Mouse (Mus musculus): ENCODE results near the gene Map4k1.

The Map4k1 gene

GRCm38 (mm10) chr7:29043016-29043673, 61.3 kb downstream of the Map4k1 start:
- CTCF ChIA-PET, result interaction anchor here in 3 of 4 experiments (0.6 to 1.9 kb wide), 11 partner anchors 11 to 554 kb away, joined by 3 to 11 read pairs (median 3); partner anchors contain the start of genes 2200002D01Rik (in 1 of the 3) and Acp7 (in 1 of the 3)
- POLR2A ChIA-PET, result interaction anchor here in 2 of 4 experiments (0.9 to 2.1 kb wide), 15 partner anchors 11 to 302 kb away, joined by 3 to 11 read pairs (median 5); partner anchors contain the start of genes Eif3k (in 1 of the 2), Map4k1 (in 1 of the 2), Mrps12 (in 1 of the 2) and Psmd8 (in 1 of the 2)

DNA sequence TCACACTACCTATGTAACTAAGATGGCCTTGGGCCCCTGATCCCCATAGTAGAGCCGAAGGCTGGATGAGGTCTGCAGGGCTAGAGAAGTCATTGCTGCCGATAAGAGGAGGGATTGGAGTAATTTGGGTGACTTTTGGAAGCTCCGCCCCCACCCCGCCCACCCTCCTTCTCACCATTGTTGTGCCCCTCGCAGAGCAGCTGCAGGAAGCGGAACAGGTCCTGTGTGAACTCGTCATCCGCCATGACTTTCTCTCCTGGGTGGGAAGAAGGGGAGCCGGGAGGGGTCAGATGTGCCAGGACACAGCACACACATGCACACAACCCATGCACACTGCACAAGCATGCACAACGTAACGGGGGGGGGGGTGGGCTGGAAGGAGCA, 61.8 kb downstream of the Map4k1 start:
- ChIA-PET CTCF (interaction anchor here in 3 of 4 experiments (0.6 to 1.9 kb wide), 19 partner anchors 11 to 554 kb away, joined by 3 to 11 read pairs (median 3); partner anchors contain the start of genes 2200002D01Rik (in 1 of the 3), Acp7 (in 1 of the 3) and Psmd8 (in 1 of the 3)), POLR2A (interaction anchor here in 2 of 4 experiments (0.6 to 2.1 kb wide), 29 partner anchors 11 to 302 kb away, joined by 3 to 11 read pairs (median 4); partner anchors contain the start of genes Psmd8 (in 2 of the 2), 2200002D01Rik (in 1 of the 2), Ccer2 (in 1 of the 2) and Eif3k (in 1 of the 2))

- POLR2A ChIA-PET, result interaction anchor here in 3 of 4 experiments (0.5 to 2.1 kb wide), 33 partner anchors 12 to 439 kb away, joined by 3 to 11 read pairs (median 4); partner anchors contain the start of genes Psmd8 (in 2 of the 3), 2200002D01Rik (in 1 of the 3), Ccer2 (in 1 of the 3) and Eif3k (in 1 of the 3)
- CTCF ChIA-PET, result interaction anchor here in 3 of 4 experiments (0.6 to 1.9 kb wide), 17 partner anchors 12 to 553 kb away, joined by 3 to 11 read pairs (median 3); partner anchors contain the start of gene Psmd8 (in 1 of the 3)
Measured at GRCm38 (mm10) chr7:29044302-29044701, 62.5 kb downstream of the Map4k1 start.

DNA sequence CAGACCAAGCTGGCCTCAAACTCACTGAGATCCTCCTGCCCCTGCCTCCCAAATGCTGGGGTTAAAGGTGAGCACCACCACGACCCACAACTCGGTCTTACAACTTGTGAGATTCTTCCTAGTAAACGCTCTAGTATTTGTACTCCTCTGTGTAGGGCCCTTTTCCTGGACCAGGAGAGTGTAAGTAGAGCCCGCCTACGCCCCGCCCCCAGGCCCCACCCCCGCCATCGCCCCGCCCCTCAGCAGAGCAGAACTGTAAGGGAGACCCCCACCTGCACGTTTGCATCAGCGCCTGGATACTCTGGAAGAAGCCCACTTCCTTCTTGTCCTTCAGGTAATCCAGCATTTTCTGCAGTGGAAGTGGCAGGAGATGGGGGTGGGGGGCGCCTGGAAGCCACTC, 64.7 kb downstream of the Map4k1 start:
- POLR2A ChIA-PET, result interaction anchor here in 3 of 4 experiments (0.6 to 1.8 kb wide), 6 partner anchors 11 to 328 kb away, joined by 3 to 6 read pairs (median 3); partner anchors contain the start of genes Eif3k (in 1 of the 3) and Map4k1 (in 1 of the 3)
- CTCF ChIA-PET, result interaction anchor here in 3 of 4 experiments (0.6 to 1.5 kb wide), 3 partner anchors 224 to 1520 kb away, joined by 3 to 7 read pairs (median 3); no protein-coding TSS in a partner anchor

DNA sequence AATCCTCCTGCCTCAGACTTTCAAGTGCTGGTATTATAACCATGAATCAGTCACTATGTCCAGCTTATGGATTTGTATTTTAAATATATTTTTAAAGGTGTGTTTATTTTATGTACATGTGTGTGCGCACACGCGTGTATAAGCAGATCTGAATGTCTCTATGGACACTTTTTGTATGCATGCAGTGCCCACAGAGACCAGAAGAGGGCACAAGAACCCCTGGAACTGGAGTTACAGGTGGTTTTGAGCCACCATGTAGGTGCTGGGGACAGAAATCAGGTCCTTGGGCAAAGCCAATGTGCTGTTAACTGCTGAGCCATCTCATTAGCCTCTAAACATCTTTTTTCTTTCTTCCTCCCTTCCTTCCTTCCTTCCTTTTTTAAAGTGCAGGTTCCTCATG, 66.2 kb downstream of the Map4k1 start:
- CTCF ChIA-PET, result interaction anchor here in 2 of 4 experiments (0.6 to 3.0 kb wide), 5 partner anchors 13 to 336 kb away, joined by 3 to 16 read pairs (median 3); partner anchors contain the start of gene Ppp1r14a (in 1 of the 2)
- POLR2A ChIA-PET, result interaction anchor here in 2 of 4 experiments (0.5 to 1.0 kb wide), 2 partner anchors 67 to 90 kb away, joined by 3 to 6 read pairs; partner anchors contain the start of gene Eif3k (in 1 of the 2)

DNA sequence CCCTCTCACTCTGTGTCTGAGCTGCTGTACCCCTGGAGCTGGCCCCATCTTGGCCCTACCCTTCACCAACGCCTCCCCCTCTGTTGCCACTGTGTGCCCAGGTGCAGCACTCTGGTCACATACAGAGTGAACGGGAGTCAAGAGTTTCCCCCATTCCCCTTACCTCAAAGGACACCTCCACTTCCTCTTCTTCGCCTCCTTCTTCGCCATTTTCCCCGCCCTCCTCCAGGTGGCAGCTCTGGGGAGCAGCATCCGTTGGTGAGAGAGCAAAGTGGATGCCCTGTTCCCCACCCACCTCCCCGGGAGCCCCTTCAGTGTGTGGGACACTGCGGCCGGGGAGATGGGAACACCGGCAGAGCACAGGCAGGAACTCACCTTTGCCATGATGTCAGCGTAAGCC, 66.8 kb downstream of the Map4k1 start:
- CTCF ChIA-PET, result interaction anchor here in 3 of 4 experiments (0.8 to 3.0 kb wide), 11 partner anchors 9 to 474 kb away, joined by 3 to 16 read pairs (median 4); partner anchors contain the start of genes 2200002D01Rik (in 1 of the 3), Ppp1r14a (in 1 of the 3) and Ryr1 (in 1 of the 3)
- POLR2A ChIA-PET, result interaction anchor here in 1 of 4 experiments (0.5 kb wide), 1 partner anchor 67 kb away, joined by 6 read pairs; the partner anchor contains the start of gene Eif3k

- CTCF ChIA-PET, result interaction anchor here in 2 of 4 experiments (0.7 to 3.0 kb wide), 3 partner anchors 11 to 250 kb away, joined by 3 to 16 read pairs (median 10); no protein-coding TSS in a partner anchor
- POLR2A ChIA-PET, result interaction anchor here in 1 of 4 experiments (1.3 kb wide), 1 partner anchor 32 kb away, joined by 3 read pairs; no protein-coding TSS in a partner anchor
Measured at GRCm38 (mm10) chr7:29050797-29051196, 68.9 kb downstream of the Map4k1 start.

- ChIA-PET CTCF (interaction anchor here in 2 of 4 experiments (0.6 to 1.5 kb wide), 4 partner anchors 8 to 470 kb away, joined by 3 to 5 read pairs (median 4); no protein-coding TSS in a partner anchor), POLR2A (interaction anchor here in 2 of 4 experiments (0.6 to 1.5 kb wide), 6 partner anchors 11 to 244 kb away, joined by 3 to 5 read pairs (median 3); no protein-coding TSS in a partner anchor)
Measured at GRCm38 (mm10) chr7:29052821-29053220, 71.0 kb downstream of the Map4k1 start.
